Mouse (Mus musculus): ENCODE measurements around the gene Oprd1.

- peak; percentile 95 for TF ChIP-seq CTCF (IDR thresholded peaks at IDR 0.05; ENCODE audit: low read depth)
- TF ChIP-seq EP300 (IDR thresholded peaks at IDR 0.05; ENCODE audit: low read depth) = no peak
Observed at GRCm38 (mm10) chr4:132088921-132089320, 55.4 kb downstream of the Oprd1 start.
